Mouse (Mus musculus): ENCODE results near the gene Cmss1. TPM values are rescaled to one million over a fixed set of nuclear protein-coding genes. Genes with fewer than 3 reads are reported as not detected.

Gene Cmss1
- total RNA-seq, 2 experiments from 2014 or later, result 82.9 to 84.0 TPM

DNA sequence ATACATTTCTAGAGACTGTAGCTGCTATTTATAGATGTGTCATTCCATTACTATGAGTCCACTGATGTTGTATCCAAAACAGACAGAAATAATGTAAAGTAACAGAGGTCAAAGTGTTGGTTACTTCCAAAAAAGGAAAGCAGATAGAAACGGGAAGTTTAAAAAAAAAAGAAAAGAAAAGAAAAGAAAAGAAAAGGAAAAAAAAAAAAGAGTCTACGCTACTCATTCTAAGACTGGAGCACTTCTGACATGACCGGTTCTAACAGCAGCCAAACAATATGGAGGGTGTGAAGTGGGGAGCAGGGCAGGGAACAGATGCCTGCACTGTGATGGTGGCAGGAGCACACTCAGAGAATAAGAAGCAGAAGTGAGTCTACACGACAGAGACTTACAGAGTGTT lies 78.2 kb downstream of the Cmss1 start:
- no peak for DNase-seq (ENCODE audit: low spot score)
- intact Hi-C loops (cut with DNase I), result no loop called here

GRCm38 (mm10) chr16:57526893-57527292 lies 79.8 kb downstream of the Cmss1 start:
- no peak for DNase-seq (ENCODE audit: low spot score)
- intact Hi-C loops (cut with DNase I), result no loop called here

- no peak for DNase-seq (ENCODE audit: low spot score)
- intact Hi-C loops (cut with DNase I), result no loop called here
Observed at GRCm38 (mm10) chr16:57525476-57525875, 81.2 kb downstream of the Cmss1 start.

DNA sequence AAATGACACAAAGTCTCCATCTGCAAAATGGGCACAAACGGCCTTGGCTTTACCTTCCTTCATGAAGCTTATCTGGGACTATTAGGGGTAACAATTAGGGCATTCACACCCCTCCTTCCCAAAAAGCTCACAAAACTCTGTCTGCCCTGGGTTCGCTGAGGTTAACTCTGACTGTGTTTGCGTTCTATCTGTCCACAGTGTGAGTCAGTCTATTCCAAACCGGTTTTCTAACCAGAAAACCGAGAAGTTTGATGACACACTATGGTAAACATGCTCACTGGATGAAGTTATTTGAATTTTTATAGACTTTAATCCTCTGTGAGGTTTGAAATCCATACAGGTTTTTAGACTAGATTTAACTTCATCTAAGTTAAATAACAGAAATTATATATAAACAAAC lies 81.6 kb downstream of the Cmss1 start:
- intact Hi-C loops (cut with DNase I), result no loop called here
- DNase-seq (ENCODE audit: low spot score), result no peak

DNA sequence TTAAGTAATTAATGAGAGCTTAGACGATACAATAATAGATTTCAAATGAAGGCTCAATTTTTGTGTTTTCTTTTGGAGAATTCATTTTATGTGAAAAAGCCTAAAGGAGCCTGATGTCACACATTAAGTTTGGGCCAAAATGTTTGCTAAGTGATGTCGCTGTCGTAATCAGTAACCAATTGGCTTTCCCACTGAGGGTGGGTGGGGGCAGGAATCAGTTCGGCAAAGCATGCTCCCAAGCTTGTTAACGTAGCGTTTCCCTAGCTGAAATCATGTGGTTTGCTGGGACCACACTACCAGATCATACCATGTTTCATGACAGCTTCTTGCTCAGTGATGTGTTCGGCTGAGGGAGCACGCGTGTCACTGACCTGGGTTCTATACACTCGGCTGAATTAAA lies 91.0 kb downstream of the Cmss1 start:
- DNase-seq (ENCODE audit: low spot score), result peak; percentile 20
- intact Hi-C loops (cut with DNase I), result no loop called here

DNA sequence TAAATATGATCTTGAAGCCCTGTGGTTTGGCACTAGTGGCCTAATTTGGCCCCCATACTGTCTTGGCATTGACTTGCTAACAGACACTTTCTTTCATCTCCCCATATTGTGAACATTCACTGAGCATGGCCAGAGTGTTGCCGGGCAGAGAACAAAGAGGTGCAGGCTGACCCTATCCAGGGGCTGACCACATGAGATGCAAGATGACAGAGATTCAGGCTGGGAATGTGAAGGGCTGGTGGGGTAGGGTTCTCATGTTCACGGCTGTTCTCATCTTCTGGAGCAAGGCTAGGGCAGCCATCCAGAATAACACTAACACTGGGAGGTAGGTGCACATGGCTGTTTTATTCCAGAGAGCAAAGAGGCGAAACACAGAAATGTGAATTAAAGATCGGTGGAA lies 92.3 kb downstream of the Cmss1 start:
- DNase-seq (ENCODE audit: low spot score), result no peak
- intact Hi-C loops (cut with DNase I), result no loop called here

GRCm38 (mm10) chr16:57513562-57513961 lies 93.1 kb downstream of the Cmss1 start:
- intact Hi-C loops (cut with DNase I), result no loop called here
- no peak for DNase-seq (ENCODE audit: low spot score)

- no peak for DNase-seq (ENCODE audit: low spot score)
- intact Hi-C loops (cut with DNase I), result no loop called here
Observed at GRCm38 (mm10) chr16:57509099-57509498, 97.6 kb downstream of the Cmss1 start.

DNA sequence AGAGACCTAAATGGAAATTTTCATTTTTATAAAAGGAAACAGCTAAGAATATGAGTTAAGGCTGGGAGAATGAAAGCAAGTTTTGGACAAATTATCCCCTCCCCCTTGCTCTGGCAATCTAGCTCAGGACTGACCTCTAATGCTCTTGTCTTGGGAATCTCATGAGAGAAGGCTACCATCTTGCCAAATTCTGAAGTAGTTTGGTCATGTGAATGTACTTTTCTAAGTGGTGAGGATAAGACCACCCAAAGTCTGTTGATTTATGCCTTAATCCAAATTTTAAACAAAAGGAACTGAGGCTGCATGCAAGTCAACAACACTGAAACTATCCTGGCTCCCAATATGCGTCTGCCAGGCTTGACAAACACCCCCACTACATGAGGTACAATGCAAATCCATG lies 98.3 kb downstream of the Cmss1 start:
- intact Hi-C loops (cut with DNase I), result no loop called here
- no peak for DNase-seq (ENCODE audit: low spot score)

GRCm38 (mm10) chr16:57506133-57506532 lies 100.5 kb downstream of the Cmss1 start:
- intact Hi-C loops (cut with DNase I), result no loop called here

DNA sequence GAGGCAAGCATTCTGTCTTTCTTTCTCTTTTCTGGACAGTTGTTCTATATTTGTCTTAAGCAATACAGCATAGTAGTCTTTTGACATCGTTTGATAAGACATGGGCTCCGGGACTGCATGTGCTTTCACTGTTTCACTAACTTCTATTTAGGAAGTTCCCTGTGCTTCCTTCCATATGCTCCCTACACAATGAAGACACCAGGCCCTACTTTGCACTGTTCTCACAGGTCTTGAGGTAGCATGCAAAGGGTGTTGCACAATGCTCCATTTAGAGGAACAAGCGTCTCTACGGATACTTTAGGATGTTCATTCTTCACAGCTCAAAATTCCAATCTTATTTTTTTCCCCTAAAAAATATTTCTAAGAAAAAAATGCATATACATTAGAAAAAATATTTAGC lies 101.9 kb downstream of the Cmss1 start:
- DNase-seq (ENCODE audit: low spot score), result no peak
- intact Hi-C loops (cut with DNase I), result no loop called here

More at GRCm38 (mm10) chr16:57506133-57506532, 100.5 kb downstream of the Cmss1 start:
- DNase-seq (ENCODE audit: low spot score), result no peak

DNA sequence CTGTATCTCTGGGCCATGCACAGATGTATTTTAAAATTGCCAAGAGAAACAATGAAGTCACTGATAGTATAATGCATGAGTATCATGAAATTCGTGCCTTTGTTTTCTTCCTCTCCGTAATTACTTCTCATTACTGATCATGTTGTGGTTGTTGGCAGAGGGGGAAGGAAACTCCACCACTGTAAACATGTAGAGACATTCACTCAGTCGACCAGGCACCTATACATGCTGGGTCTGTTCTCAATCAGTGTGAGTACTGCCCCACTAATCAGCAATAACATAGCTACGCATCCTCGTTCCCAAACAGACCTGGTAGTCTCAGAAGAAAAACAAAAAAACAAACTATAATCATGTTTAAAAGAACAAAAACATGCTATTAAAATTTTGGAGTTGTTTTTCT lies 103.9 kb downstream of the Cmss1 start:
- DNase-seq (ENCODE audit: low spot score), result no peak
- intact Hi-C loops (cut with DNase I), result no loop called here

- DNase-seq (ENCODE audit: low spot score), result no peak
- intact Hi-C loops (cut with DNase I), result no loop called here
Observed at GRCm38 (mm10) chr16:57502230-57502629, 104.4 kb downstream of the Cmss1 start.

DNA sequence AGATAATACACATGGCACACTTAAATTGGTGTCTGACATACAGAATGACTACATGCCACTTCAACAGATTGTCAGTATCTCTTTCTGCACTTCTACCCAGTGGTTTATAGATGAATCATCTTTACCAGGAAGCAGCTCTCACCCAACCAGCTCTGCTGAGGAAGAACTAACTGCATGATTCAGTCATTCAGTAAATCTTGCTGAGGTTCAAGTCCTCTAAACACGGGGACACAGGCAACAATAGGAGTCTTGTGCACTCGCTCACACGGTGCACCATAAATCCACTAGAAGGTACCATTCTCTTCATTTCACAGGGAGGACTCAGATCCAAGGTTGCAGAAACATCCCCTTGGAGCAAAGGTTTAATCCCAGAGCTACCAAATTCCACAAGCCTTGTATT lies 105.8 kb downstream of the Cmss1 start:
- DNase-seq (ENCODE audit: low spot score), result no peak
- intact Hi-C loops (cut with DNase I), result no loop called here

DNA sequence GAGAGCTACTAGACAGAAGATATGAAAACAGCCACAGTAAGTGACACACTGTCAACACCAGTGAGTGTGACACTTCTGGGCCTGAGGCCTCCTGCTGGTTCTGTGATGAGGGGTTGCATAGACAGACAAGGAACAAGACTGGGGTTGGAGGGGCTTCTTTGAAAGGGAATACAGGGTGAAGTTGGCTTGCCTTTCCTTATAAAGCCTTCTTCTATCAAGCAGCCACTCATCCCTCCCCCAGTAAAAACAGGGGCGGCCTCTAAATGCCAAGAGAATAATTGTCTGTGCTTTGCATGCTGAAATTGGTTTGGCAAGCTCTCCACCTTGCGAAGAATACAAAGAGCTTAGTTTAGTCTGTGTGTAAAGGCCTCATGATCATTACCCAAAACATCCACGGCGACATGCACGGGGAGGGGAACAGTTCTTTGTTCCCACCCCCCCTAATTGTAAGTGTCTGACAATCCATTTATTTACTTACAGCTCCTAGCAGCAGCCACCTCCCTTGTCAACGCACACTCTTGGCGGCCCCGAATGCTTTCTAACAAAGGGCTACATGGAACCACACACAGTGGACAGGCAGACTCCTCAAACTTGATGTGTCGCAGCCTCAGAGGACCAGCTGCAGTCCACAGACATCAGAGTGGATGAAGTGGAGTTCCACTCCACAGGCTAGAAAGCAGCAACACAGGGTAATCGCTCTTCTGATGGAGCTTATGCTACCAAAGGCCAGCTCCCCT lies 110.1 kb downstream of the Cmss1 start:
- intact Hi-C loops (cut with DNase I), result no loop called here
- no peak for DNase-seq (ENCODE audit: low spot score)

DNA sequence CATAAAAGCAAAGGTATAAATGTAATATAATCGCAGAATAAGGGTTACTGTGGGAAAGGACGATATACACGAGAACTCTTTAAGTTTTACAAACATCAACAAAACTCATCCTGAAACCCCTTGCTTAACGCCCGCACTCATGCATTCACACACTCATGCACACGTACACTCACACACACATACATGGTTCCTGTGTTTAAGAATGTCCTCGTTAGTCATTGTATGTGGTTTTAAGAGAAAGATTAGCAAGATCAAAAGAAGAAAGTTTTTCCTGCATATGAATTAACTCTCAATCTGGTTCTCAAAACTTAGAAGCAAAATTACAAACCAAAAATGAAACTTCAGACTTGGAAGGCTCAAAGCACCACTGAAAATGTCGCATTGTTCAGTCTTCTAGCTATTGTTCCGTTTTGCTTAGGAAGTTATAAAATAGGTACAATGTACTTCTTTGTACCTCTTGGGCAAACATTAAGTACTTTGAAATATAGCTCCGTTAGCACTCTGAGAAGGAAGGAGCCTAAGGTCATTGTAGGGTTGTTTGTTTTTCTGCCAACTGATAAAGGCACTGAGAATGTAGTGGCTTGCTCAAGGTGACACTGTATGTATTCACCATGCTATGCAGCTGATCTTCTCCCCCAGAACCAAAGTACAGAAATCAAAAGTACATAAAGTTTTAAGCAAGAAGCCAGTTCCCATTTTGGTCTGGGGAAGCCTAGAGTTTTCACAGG lies 111.0 kb downstream of the Cmss1 start:
- intact Hi-C loops (cut with DNase I), result no loop called here

DNA sequence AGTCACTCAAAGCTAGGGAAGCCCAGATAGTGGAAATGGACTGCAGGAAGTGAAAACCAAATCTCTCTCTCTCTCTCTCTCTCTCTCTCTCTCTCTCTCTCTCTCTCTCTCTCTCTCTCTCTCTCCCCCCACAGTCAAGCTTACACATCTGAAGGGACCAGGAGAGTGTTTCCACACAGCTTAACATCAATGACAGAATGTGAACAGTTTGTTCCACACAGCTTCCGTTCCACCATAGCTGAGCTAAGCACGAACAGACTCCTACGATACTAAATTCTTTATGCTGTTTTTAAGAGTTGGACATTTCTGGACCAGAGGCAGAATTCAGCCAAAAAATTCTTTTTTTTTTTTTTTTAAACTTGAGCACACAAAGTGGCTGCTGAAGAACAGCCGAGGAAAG lies 114.8 kb downstream of the Cmss1 start:
- intact Hi-C loops (cut with DNase I), result no loop called here
- no peak for DNase-seq (ENCODE audit: low spot score)

More for the DNA sequence above, 111.0 kb downstream of the Cmss1 start:
- no peak for DNase-seq (ENCODE audit: low spot score)

DNA sequence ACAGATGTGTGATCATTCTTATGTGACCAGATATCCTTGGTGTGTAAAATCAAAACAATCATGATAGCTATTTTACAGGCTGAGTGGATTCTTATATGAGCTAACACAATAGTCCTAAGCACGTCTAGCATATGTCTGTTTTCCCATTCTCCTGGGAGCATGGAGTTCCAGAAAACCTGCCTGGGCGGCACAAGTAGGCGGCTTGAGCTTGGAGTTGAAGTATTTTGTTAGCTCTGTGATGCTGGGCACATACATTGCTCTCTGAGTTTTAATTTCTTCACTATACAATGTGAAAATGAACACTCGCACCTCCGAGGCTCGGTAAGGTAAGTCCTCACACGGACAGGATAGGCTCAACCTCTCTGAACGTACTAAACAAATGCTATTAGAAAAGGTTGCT lies 116.0 kb downstream of the Cmss1 start:
- intact Hi-C loops (cut with DNase I), result no loop called here
- DNase-seq (ENCODE audit: low spot score), result no peak

DNA sequence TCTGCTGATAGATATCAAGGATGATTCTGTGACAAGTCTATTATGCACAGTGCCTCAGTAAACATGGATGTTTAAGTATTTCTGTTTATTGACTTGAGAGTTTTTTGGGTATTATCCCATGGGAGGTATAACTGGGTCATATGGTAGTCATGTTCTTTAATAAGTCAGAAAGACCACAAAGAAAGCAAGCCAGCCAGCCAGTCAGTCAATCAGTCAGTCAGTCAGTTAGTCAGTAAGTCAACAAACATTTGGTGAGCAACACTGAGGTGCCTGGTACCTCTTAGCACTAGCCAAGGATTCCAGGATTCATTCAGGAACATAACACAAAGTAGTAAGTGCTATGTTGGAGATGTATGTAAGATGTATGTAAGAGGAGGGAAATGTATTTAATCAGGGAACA lies 118.0 kb downstream of the Cmss1 start:
- DNase-seq (ENCODE audit: low spot score), result no peak
- intact Hi-C loops (cut with DNase I), result loop anchor here (5.0 kb wide), 1 partner anchor 94 kb away; no protein-coding TSS in a partner anchor

DNA sequence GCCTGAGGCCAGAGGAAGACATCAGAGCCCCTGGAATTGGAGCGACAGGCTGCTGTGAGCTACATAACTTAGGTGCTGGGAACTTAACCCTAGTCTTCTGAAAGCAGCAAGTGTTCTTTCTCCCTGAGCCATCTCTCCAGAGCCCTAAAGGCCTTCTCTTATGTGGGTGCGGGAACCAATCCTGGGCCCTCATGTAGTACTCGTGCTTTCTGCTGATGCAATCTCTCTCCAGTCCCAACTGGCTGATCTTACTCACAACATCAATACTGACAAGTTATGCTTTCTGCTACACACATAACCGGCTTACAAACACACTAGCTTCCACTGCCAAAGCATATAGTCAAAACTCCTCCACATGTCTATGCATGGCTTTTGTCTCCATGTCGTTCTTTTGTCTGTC lies 120.4 kb downstream of the Cmss1 start:
- intact Hi-C loops (cut with DNase I), result loop anchor here (5.0 kb wide), 1 partner anchor 96 kb away; no protein-coding TSS in a partner anchor
- DNase-seq (ENCODE audit: low spot score), result no peak

DNA sequence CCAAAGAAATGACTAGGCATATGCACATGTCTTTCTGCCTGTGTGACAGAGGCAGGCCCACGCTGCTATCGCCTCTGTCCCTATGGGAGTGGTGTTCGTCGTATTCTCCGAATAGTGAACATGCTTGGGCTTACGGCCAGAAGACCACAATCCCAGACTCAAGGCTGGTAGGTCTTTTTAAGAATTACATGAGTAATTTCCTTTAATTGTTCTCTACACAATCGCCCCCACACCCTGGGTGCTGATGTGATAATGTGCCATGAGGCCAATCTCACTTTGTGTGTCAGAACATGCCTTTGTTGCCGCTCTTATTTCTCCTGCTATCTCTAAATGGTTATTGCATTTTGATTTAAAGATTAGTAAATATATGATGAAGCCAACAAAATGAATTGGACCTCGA lies 121.4 kb downstream of the Cmss1 start:
- DNase-seq (ENCODE audit: low spot score), result no peak
- intact Hi-C loops (cut with DNase I), result loop anchor here (5.0 kb wide), 1 partner anchor 97 kb away; no protein-coding TSS in a partner anchor
